Mouse (Mus musculus): ENCODE results near the gene Luc7l3. TPM values are rescaled to one million over a fixed set of nuclear protein-coding genes. Genes with fewer than 3 reads are reported as not detected.
"Not testable (repeated sequence)": the region's sequence is repeated elsewhere in the genome, so short reads cannot be mapped to it uniquely, and the experiment has no call there.

Luc7l3 gene
- total RNA-seq, 1 experiment from 2014 or later: 241 TPM

DNA sequence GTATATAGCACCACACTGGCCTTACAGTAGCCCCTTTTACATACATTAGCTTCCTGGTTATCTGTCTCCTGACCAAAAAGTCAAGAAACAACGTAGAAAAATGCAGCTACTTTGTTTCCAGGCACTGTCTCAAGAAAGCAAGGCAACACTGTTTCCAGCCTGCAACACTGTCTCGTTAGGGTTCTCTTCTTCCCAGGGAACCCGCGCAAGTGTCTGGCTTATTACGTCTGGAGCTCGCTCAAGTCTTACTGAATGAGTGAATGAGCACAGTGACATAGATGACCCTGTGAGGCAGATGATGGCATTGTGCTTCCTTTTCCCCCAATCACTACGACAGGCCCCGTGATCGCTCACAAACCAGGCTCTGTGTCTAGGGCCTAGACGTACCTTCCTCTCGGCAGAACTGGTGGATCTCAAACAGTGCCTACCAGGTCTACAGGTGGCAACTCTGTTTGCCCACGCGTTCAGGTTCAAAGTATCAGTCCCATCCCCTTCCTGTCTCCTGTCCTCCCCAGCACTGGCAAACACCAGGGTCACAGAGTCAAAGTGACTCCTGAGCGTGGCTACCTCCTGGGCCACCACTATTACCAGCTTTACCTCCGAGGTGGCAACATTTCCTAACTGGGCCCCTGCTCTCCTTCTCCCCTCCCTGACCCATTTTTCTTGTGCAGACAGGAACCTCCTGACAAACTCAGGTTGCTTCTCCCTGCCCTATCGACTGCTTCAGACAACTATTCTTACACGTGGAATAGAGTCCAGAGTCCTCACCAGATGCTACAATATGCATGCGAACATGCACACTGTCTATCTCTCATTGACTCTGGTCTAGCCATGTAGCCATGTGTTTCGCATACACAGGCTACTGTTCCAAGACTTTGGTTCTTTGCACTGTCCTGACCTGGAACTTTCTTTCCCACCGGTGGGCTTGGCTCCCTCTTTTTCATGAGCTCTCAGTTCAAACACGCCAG lies 48.5 kb downstream of the Luc7l3 start:
- no peak for ATAC-seq (ENCODE audit: extremely low read depth, insufficient number of reproducible peaks, low FRiP score, poor library complexity, severe bottlenecking)

DNA sequence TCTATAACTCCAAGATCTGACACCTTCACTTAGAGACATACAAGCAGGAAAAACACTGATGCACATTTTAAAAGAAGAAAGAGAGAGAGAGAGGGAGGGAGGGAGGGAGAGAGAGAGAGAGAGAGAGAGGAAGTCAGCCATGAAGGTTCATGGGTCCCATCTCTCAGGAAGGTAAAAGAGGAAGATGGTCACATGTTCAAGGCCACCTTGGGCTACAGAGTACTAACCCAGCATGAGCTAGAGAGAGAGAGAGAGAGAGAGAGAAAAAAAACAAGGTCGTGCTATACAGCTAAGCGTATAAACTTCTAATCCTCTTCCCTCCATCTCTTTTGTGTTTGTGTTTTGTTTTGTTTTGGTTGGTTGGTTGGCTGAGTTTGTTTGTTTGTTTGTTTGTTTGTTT lies 50.8 kb downstream of the Luc7l3 start:
- no peak for ATAC-seq (ENCODE audit: extremely low read depth, insufficient number of reproducible peaks, low FRiP score, poor library complexity, severe bottlenecking)

DNA sequence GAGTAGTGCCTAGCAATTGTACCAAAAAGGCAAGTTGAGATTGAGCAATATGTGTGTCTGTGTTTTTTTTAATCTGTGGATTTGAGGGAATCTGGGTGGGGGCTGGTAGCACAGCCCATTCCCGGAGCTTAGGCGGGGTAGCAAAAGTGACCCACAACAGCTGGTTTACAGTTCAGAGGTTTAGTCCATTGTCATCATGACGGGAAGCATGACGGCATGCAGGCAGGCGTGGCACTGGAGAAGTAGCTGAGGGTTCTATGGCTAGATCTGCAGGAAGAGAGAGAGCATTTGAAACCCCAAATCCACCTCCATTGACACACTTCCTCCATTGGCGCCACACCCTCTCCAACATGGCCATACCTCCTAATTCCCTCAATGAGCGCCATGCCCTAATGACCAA lies 51.9 kb downstream of the Luc7l3 start:
- ATAC-seq (ENCODE audit: extremely low read depth, insufficient number of reproducible peaks, low FRiP score, poor library complexity, severe bottlenecking): no peak

GRCm38 (mm10) chr11:94268761-94269160 lies 53.0 kb downstream of the Luc7l3 start:
- ATAC-seq (ENCODE audit: extremely low read depth, insufficient number of reproducible peaks, low FRiP score, poor library complexity, severe bottlenecking): no peak

- not testable (repeated sequence) for ATAC-seq (ENCODE audit: extremely low read depth, insufficient number of reproducible peaks, low FRiP score, poor library complexity, severe bottlenecking)
These were observed 55.6 kb downstream of the Luc7l3 start for GRCm38 (mm10) chr11:94266155-94266554.

DNA sequence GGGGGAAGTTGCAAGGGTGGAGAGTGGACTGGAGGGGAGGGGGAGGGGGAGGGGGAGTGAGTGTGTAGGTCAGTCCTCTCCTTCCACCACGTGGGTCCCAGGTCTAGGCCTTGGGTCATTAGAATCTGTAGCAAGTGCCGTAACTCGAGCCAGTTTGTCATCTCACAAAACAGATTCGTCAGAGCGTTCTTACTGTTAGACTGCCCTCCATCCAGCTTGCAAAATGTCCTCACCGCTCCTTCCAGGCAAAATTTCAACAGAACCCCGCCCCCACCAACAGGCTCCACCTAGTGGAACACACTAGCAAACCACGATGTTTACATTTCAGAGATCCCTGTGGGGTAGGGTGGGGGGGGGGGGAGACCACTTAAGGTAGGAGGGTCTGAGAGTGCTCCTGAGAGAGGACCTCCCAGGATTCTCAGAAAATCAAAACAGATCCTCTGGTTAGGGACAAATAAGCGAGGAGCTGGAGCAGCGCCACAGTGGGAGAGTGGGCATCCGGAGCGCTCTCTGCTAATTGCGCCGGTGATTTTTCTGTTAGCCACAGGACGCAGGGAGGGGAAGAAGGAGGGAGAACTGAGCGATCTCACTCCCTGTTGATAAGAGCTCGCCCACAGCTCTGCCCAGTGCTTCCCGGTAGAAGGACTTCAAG lies 56.5 kb downstream of the Luc7l3 start:
- peak; percentile 47 for ATAC-seq (ENCODE audit: extremely low read depth, insufficient number of reproducible peaks, low FRiP score, poor library complexity, severe bottlenecking)

GRCm38 (mm10) chr11:94261585-94262370 lies 60.0 kb downstream of the Luc7l3 start:
- no peak for ATAC-seq (ENCODE audit: extremely low read depth, insufficient number of reproducible peaks, low FRiP score, poor library complexity, severe bottlenecking)

DNA sequence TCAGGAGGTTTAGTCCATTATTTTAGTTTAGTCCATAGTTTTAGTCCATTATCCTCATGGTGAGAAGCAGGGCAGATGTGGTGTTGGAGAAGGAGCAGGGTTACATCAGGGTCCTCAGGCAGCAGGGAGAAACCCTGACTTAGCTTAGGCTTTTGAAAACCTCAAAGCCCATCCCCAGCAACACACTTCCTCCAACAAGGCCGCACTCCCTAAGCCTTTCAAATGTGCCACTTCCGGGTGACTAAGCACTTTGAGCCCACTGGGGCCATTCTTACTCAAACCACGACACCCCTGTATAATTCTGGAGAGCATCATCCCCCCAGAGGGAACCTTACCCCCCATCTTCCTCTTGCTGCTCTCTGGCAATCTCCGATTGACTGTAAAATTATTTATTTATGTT lies 62.0 kb downstream of the Luc7l3 start:
- 0 out of 2 replicates have a peak, but pooled peaks have one; percentile 40 for ATAC-seq (ENCODE audit: extremely low read depth, insufficient number of reproducible peaks, low FRiP score, poor library complexity, severe bottlenecking)

DNA sequence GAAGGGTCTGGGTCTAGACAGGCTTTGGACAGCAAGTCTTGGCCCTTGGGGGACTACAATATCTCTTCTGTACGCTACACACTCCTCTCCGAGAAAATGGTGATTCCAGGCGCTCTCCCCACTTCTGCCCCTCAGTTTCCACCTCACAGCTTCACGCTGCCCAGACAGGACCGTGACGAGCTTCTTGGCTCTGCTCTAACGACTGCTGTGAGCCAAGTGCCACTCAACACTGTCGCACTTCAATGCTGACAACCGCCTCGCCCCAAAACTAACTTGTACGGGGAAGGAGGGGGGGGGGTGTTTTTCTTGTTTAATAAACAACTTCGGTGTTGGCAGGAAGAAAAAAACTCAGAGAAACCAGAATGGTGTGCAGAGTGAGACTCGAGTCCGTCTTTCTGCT lies 63.8 kb downstream of the Luc7l3 start:
- no peak for ATAC-seq (ENCODE audit: extremely low read depth, insufficient number of reproducible peaks, low FRiP score, poor library complexity, severe bottlenecking)

GRCm38 (mm10) chr11:94255733-94256132 lies 66.1 kb downstream of the Luc7l3 start:
- no peak for ATAC-seq (ENCODE audit: extremely low read depth, insufficient number of reproducible peaks, low FRiP score, poor library complexity, severe bottlenecking)

DNA sequence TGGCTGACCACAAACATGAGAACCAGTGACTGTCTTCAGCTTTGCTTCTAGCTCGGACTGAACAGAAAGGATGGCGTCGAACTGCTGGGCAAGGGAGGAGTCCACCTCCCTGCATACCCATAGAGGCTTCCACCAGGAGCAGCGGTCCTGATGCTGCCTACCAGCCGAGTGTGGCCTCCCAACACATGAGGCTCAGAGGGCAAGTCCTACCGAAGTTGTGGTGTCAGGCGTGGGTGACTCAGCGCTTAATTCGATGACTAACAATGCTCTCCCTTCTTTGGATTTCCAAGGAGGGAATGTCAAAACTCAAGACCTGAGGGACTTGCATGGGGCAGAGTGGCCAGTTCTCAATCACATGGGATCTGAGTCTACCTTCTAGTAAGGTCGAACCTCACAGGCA lies 68.1 kb downstream of the Luc7l3 start:
- no peak for ATAC-seq (ENCODE audit: extremely low read depth, insufficient number of reproducible peaks, low FRiP score, poor library complexity, severe bottlenecking)

GRCm38 (mm10) chr11:94253156-94253555 lies 68.6 kb downstream of the Luc7l3 start:
- no peak for ATAC-seq (ENCODE audit: extremely low read depth, insufficient number of reproducible peaks, low FRiP score, poor library complexity, severe bottlenecking)

DNA sequence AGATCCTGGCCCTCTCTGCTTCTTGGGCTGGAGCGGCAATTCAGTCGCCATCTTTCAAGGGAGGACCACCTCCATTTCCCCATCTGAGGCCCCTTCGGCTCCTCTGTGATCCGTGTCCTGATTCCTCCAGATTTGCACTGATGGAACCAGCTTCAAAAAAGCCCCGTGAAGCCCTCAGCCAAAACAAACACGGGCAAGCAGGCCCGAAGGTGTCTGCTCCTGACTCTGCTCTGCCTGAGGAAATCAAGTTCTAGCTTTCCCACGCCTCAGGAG lies 75.1 kb downstream of the Luc7l3 start:
- no peak for ATAC-seq (ENCODE audit: extremely low read depth, insufficient number of reproducible peaks, low FRiP score, poor library complexity, severe bottlenecking)

GRCm38 (mm10) chr11:94245955-94246788 lies 75.6 kb downstream of the Luc7l3 start, which contains the start of gene Wfikkn2:
Wfikkn2 (minus strand) TSS chr11:94246005.
- no peak for ATAC-seq (ENCODE audit: extremely low read depth, insufficient number of reproducible peaks, low FRiP score, poor library complexity, severe bottlenecking)

GRCm38 (mm10) chr11:94244385-94244784 lies 77.4 kb downstream of the Luc7l3 start:
- ATAC-seq (ENCODE audit: extremely low read depth, insufficient number of reproducible peaks, low FRiP score, poor library complexity, severe bottlenecking): no peak

DNA sequence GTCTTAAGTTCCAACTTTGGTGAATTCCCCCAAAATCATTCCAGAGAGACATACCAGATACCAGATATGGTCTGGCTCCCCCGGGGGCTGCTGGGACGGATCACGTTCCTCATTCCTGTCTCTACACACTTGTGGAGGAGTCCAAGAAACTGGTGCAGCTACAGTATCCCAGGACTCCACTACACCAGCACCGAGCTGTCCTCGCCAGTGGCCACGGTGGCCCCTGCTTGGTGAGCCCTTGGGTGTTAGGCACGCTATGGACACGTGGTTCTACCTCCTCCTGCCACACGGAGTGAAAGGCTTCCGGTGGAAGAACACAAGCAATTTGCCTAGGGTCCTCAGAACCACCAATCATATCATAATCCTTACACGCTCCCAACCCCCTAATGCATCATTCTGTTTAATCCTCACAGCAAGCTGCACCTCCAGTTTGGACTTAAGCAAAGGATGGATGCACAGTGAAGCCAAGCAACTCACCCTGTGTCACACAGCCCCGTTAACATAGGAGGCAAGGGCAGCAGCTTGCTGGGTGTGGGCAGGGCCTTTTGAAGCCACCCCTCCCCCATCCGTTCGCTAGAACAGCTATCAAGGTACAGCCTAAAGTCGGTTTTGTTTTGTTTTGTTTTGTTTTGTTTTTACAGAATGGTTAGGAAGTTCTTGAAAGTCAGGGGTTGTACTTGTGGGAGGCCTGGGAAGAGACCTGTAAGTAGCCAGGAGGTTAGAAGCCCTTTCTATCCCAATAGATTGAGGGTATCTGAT lies 78.2 kb downstream of the Luc7l3 start:
- ATAC-seq (ENCODE audit: extremely low read depth, insufficient number of reproducible peaks, low FRiP score, poor library complexity, severe bottlenecking): no peak

DNA sequence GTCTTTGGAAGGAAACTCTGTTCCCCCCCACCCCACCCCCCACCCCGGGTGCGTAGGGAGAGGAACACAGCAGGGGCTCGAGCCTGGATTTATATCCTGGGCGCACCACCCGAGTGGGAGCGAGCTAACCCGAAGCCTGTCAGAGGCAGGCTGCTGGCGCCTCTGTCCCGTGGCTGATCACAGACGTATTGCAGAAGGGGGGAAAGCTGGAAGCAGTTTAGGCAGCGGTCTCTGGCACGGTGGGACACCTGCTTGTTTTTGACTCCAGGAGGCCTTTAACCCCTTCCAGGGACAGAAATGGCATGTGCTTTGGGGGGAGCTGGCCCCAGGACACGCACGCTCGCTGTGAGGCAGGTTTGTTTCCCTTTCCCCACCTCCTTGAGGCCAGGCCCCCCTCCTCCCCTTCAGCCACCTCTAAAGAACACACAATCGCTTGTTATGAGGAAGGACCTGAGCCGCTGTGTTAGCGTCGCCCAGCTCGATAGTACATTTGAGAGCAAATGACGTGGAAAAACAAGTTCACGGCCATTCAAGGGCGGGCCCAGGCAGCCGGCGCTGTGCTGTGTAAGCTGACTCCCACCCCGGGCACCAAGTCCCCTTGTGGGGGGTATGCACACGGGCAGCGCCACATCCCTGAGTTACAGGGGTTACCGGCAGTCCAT lies 78.9 kb downstream of the Luc7l3 start:
- ATAC-seq (ENCODE audit: extremely low read depth, insufficient number of reproducible peaks, low FRiP score, poor library complexity, severe bottlenecking): no peak

- no peak for ATAC-seq (ENCODE audit: extremely low read depth, insufficient number of reproducible peaks, low FRiP score, poor library complexity, severe bottlenecking)
These were observed 82.1 kb downstream of the Luc7l3 start for GRCm38 (mm10) chr11:94239706-94240105.

All from neutrophil, adult 5-6 weeks (primary cell).